Mouse (Mus musculus): ENCODE results near the gene Zer1. TPM values are rescaled to one million over a fixed set of nuclear protein-coding genes. Genes with fewer than 3 reads are reported as not detected.
A peak's percentile ranks its signal among the peaks of the same experiment; 100 is the strongest.

Gene Zer1
- polyA plus RNA-seq, 1 experiment from 2014 or later: 9.3 TPM

DNA sequence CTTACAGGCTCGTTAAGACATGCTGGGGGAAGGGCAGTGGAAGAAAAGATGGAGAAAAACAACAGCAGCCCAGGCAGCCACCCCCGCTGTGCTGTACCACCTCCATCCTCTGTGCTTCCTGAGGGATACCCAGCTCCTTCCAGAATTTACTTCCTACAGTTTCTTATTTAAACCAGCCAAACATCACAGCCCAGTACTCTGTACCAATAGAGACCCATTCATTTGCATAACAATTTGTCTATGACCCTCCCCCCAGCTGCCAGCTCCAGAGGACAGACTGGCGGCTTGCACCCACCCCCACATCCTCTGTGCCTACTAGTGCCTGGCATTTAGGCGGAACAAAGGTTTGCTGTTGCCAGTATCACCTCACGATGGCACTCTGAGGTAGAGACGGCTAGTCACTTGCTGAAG lies 4.7 kb downstream of the Zer1 start:
- ATAC-seq (ENCODE audit: low FRiP score): no peak
- no peak overlapping the region for H3K4me2 ChIP-seq (replicated peaks; ENCODE audit: low read depth, low read length)
- 0 out of 2 replicates have a peak overlapping the region, but pooled peaks have one; percentile 15 for H3K9ac ChIP-seq (ENCODE audit: low read depth, low read length)

DNA sequence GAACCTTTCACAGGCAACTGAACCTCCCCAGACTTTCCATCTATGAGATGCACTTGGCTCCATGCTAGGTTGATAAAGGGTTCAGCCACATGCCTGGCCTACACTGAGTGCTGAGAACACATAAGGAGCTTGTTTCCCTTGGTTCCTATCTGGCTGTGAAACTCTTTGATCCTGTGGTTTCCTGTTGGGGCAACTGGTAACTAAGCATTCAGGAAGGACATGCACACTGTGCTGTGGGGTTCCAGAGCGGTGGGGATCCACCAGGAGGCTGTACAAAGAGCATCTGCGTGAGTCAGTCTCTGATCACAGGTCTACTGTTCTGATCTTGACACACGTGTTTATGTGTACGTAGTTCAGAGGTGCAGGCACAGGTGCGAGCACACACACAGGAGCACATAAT lies 11.8 kb downstream of the Zer1 start:
- no peaks in the 10 kb centered on the region for H3K4me1 ChIP-seq (replicated peaks; ENCODE audit: control insufficient read depth, insufficient read depth, low read length)
- H3K9ac ChIP-seq (ENCODE audit: low read depth, low read length): no peak overlapping the region
- H3K4me2 ChIP-seq (replicated peaks; ENCODE audit: low read depth, low read length): no peak overlapping the region
- H3K27ac ChIP-seq (ENCODE audit: low read depth, low read length): no peak overlapping the region
- H3K27me3 ChIP-seq (ENCODE audit: control insufficient read depth, insufficient read depth, low read length): no peaks in the 10 kb centered on the region
- H3K4me3 ChIP-seq (ENCODE audit: low read depth, low read length): no peak overlapping the region
- DNase-seq (ENCODE audit: low spot score) (no peak), ATAC-seq (ENCODE audit: low FRiP score) (no peak)
- 94% methylated on average over 5 of the region's 5 CpGs for WGBS
- H3K9me3 ChIP-seq (ENCODE audit: control insufficient read depth, low read length): no peaks in the 10 kb centered on the region
- peaks cover 4% of the 10 kb centered on the region; the same call in 1 of the 2 replicates for H3K36me3 ChIP-seq (ENCODE audit: control insufficient read depth, insufficient read depth, low read length)

More for the DNA sequence above, 4.7 kb downstream of the Zer1 start:
- Histone ChIP-seq H3K27ac (ENCODE audit: low read depth, low read length) (no peak overlapping the region), H3K4me3 (ENCODE audit: low read depth, low read length) (no peak overlapping the region), H3K36me3 (ENCODE audit: control insufficient read depth, insufficient read depth, low read length) (no peaks in the 10 kb centered on the region), H3K9me3 (ENCODE audit: control insufficient read depth, low read length) (no peaks in the 10 kb centered on the region), H3K4me1 (replicated peaks; ENCODE audit: control insufficient read depth, insufficient read depth, low read length) (peaks cover 3% of the 10 kb centered on the region; the same call in 1 of the 2 replicates), H3K27me3 (ENCODE audit: control insufficient read depth, insufficient read depth, low read length) (no peaks in the 10 kb centered on the region)
- DNase-seq (ENCODE audit: low spot score): no peak
- 17% methylated on average over 6 of the region's 6 CpGs for WGBS

DNA sequence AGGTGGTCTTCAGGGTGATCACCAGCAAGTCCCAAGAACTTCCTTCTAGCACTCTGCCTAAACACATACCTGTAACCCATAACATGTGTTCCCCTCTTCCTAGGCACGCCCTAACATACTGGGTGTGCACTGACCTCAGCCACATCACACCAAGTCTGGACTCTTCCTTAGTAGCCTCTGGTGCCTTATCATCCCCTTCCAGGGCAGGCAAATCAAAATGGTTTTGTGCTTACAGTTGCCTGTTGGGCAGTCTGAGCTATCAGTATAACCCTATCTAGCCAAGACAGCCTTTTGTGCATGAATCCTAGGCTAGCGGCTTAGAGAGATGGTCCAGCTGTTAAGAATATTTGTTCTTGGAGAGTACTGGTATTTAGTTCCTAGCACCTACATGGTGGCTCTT lies 12.9 kb downstream of the Zer1 start:
- no peak overlapping the region for H3K9ac ChIP-seq (ENCODE audit: low read depth, low read length)
- 98% methylated on average over 2 of the region's 2 CpGs for WGBS
- no peaks in the 10 kb centered on the region for H3K27me3 ChIP-seq (ENCODE audit: control insufficient read depth, insufficient read depth, low read length)
- H3K27ac ChIP-seq (ENCODE audit: low read depth, low read length): no peak overlapping the region
- no peak for DNase-seq (ENCODE audit: low spot score)
- H3K4me2 ChIP-seq (replicated peaks; ENCODE audit: low read depth, low read length): no peak overlapping the region
- no peaks in the 10 kb centered on the region for H3K9me3 ChIP-seq (ENCODE audit: control insufficient read depth, low read length)
- ATAC-seq (ENCODE audit: low FRiP score): no peak
- H3K36me3 ChIP-seq (ENCODE audit: control insufficient read depth, insufficient read depth, low read length): peaks cover 4% of the 10 kb centered on the region; the same call in 1 of the 2 replicates
- H3K4me3 ChIP-seq (ENCODE audit: low read depth, low read length): no peak overlapping the region
- H3K4me1 ChIP-seq (replicated peaks; ENCODE audit: control insufficient read depth, insufficient read depth, low read length): no peaks in the 10 kb centered on the region

DNA sequence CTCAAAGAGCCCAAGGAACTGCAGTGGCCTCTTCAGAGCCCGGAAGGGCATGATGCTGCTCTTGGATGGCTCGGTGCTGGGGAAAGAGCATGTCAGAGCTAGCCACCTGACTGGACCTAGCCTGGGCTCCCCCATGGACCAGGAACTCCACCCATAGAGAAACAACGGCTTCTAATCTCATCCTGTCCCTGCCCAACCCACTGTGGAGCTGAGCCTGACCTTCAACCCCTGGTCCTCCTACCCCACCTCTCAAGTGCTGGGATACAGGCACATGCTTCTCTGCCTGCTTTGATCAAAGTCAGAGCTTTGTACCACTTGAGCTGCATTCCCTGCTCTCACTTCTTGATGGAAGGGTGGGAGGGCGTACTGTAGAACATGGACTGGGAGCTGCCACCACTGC lies 16.1 kb downstream of the Zer1 start:
- Histone ChIP-seq H3K36me3 (ENCODE audit: control insufficient read depth, insufficient read depth, low read length) (peaks cover 4% of the 10 kb centered on the region; the same call in 1 of the 2 replicates), H3K4me3 (ENCODE audit: low read depth, low read length) (no peak overlapping the region), H3K27me3 (ENCODE audit: control insufficient read depth, insufficient read depth, low read length) (no peaks in the 10 kb centered on the region), H3K9ac (ENCODE audit: low read depth, low read length) (no peak overlapping the region), H3K4me2 (replicated peaks; ENCODE audit: low read depth, low read length) (no peak overlapping the region), H3K4me1 (replicated peaks; ENCODE audit: control insufficient read depth, insufficient read depth, low read length) (no peaks in the 10 kb centered on the region), H3K27ac (ENCODE audit: low read depth, low read length) (no peak overlapping the region), H3K9me3 (ENCODE audit: control insufficient read depth, low read length) (no peaks in the 10 kb centered on the region)
- DNase-seq (ENCODE audit: low spot score): no peak
- 89% methylated on average over 4 of the region's 4 CpGs for WGBS
- ATAC-seq (ENCODE audit: low FRiP score): no peak

- ATAC-seq (ENCODE audit: low FRiP score) (no peak), DNase-seq (ENCODE audit: low spot score) (no peak)
- 97% methylated on average over 5 of the region's 5 CpGs for WGBS
- Histone ChIP-seq H3K27me3 (ENCODE audit: control insufficient read depth, insufficient read depth, low read length) (no peaks in the 10 kb centered on the region), H3K36me3 (ENCODE audit: control insufficient read depth, insufficient read depth, low read length) (peaks cover 4% of the 10 kb centered on the region; the same call in 1 of the 2 replicates), H3K27ac (ENCODE audit: low read depth, low read length) (no peak overlapping the region), H3K4me2 (replicated peaks; ENCODE audit: low read depth, low read length) (no peak overlapping the region), H3K4me3 (ENCODE audit: low read depth, low read length) (no peak overlapping the region), H3K4me1 (replicated peaks; ENCODE audit: control insufficient read depth, insufficient read depth, low read length) (no peaks in the 10 kb centered on the region), H3K9ac (ENCODE audit: low read depth, low read length) (no peak overlapping the region), H3K9me3 (ENCODE audit: control insufficient read depth, low read length) (no peaks in the 10 kb centered on the region)
Measured at GRCm38 (mm10) chr2:30107646-30108045, 16.7 kb downstream of the Zer1 start.

- H3K9ac ChIP-seq (ENCODE audit: low read depth, low read length): no peak overlapping the region
- H3K27me3 ChIP-seq (ENCODE audit: control insufficient read depth, insufficient read depth, low read length): no peaks in the 10 kb centered on the region
- peaks cover 4% of the 10 kb centered on the region; the same call in 1 of the 2 replicates for H3K36me3 ChIP-seq (ENCODE audit: control insufficient read depth, insufficient read depth, low read length)
- no peaks in the 10 kb centered on the region for H3K4me1 ChIP-seq (replicated peaks; ENCODE audit: control insufficient read depth, insufficient read depth, low read length)
- no peak overlapping the region for H3K4me3 ChIP-seq (ENCODE audit: low read depth, low read length)
- H3K4me2 ChIP-seq (replicated peaks; ENCODE audit: low read depth, low read length): no peak overlapping the region
- DNase-seq (ENCODE audit: low spot score) (peak; percentile 68), ATAC-seq (ENCODE audit: low FRiP score) (no peak)
- H3K27ac ChIP-seq (ENCODE audit: low read depth, low read length): no peak overlapping the region
- H3K9me3 ChIP-seq (ENCODE audit: control insufficient read depth, low read length): no peaks in the 10 kb centered on the region
Measured at GRCm38 (mm10) chr2:30106364-30106763, 18.0 kb downstream of the Zer1 start.

GRCm38 (mm10) chr2:30100214-30100613 lies 24.2 kb downstream of the Zer1 start:
- Histone ChIP-seq H3K9ac (ENCODE audit: low read depth, low read length) (no peak overlapping the region), H3K9me3 (ENCODE audit: control insufficient read depth, low read length) (no peaks in the 10 kb centered on the region), H3K27me3 (ENCODE audit: control insufficient read depth, insufficient read depth, low read length) (no peaks in the 10 kb centered on the region), H3K4me3 (ENCODE audit: low read depth, low read length) (no peak overlapping the region), H3K27ac (ENCODE audit: low read depth, low read length) (no peak overlapping the region), H3K4me1 (replicated peaks; ENCODE audit: control insufficient read depth, insufficient read depth, low read length) (no peaks in the 10 kb centered on the region), H3K36me3 (ENCODE audit: control insufficient read depth, insufficient read depth, low read length) (no peaks in the 10 kb centered on the region), H3K4me2 (replicated peaks; ENCODE audit: low read depth, low read length) (no peak overlapping the region)
- no peak for ATAC-seq (ENCODE audit: low FRiP score)
- 75% methylated on average over 4 of the region's 4 CpGs for WGBS
- no peak for DNase-seq (ENCODE audit: low spot score)

DNA sequence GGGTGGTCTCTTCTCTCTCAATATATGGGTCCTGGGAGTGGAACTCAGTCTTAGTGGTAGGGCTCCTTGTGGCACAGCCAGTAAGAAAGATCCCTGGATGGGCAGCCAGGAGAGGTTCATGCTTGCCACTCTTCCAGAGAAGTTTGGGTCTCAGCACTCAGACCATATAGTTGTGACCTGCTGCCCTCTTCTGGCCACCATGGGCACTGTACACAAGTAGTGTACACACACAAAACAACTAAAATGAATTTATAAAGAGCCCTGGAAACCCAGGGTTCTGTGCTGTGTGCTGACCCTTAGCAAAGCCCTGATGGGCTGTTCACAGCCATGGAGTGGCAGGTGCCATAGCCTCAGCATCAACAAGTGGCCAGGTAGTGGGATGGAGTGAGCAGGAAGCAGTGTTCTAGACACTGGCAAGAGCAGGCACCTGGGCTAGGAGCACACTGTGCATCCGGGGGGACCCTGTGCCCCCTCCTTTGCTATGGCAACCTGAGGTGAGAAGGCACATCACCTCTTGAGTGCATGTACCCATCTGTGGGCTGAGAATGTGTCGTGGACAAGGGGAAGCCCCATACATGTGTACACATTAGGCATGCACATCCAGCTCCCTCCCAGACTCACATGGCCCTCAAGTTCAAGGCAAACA lies 28.4 kb downstream of the Zer1 start:
- no peaks in the 10 kb centered on the region for H3K36me3 ChIP-seq (ENCODE audit: control insufficient read depth, insufficient read depth, low read length)
- no peaks in the 10 kb centered on the region; the same call in 1 of the 2 replicates for H3K4me1 ChIP-seq (replicated peaks; ENCODE audit: control insufficient read depth, insufficient read depth, low read length)
- H3K4me3 ChIP-seq (ENCODE audit: low read depth, low read length): no peak overlapping the region
- ATAC-seq (ENCODE audit: low FRiP score) (no peak), DNase-seq (ENCODE audit: low spot score) (peak; percentile 55)
- no peak overlapping the region for H3K9ac ChIP-seq (ENCODE audit: low read depth, low read length)
- no peak overlapping the region for H3K4me2 ChIP-seq (replicated peaks; ENCODE audit: low read depth, low read length)
- no peak overlapping the region for H3K27ac ChIP-seq (ENCODE audit: low read depth, low read length)
- WGBS: 79% methylated on average over 2 of the region's 2 CpGs
- H3K9me3 ChIP-seq (ENCODE audit: control insufficient read depth, low read length): no peaks in the 10 kb centered on the region
- no peaks in the 10 kb centered on the region for H3K27me3 ChIP-seq (ENCODE audit: control insufficient read depth, insufficient read depth, low read length)

- Histone ChIP-seq H3K4me2 (replicated peaks; ENCODE audit: low read depth, low read length) (peak overlapping the region; percentile 75), H3K4me3 (ENCODE audit: low read depth, low read length) (peak overlapping the region; percentile 63), H3K36me3 (ENCODE audit: control insufficient read depth, insufficient read depth, low read length) (no peaks in the 10 kb centered on the region), H3K4me1 (replicated peaks; ENCODE audit: control insufficient read depth, insufficient read depth, low read length) (no peaks in the 10 kb centered on the region; the same call in 1 of the 2 replicates), H3K9me3 (ENCODE audit: control insufficient read depth, low read length) (no peaks in the 10 kb centered on the region), H3K9ac (ENCODE audit: low read depth, low read length) (peak overlapping the region; percentile 60), H3K27ac (ENCODE audit: low read depth, low read length) (no peak overlapping the region), H3K27me3 (ENCODE audit: control insufficient read depth, insufficient read depth, low read length) (no peaks in the 10 kb centered on the region)
- 2% methylated on average over 13 of the region's 13 CpGs for WGBS
- no peak for ATAC-seq (ENCODE audit: low FRiP score)
- DNase-seq (ENCODE audit: low spot score): peak; percentile 29
Measured at GRCm38 (mm10) chr2:30094208-30094588, 30.2 kb downstream of the Zer1 start.

Measured in hindbrain, embryonic 11.5 days (tissue).